Mouse (Mus musculus) brain, embryonic 14.5 days (tissue): ENCODE results near the gene Diaph2.

Source experiments
- CTCF ChIP-seq: fragments of 200-500 bp; IDR thresholded peaks from 2 replicates; pipeline ENCODE4 v1.5.1; 2012; ENCODE audit warnings: inconsistent platforms, mild to moderate bottlenecking, moderate library complexity, borderline replicate concordance; ENCODE audit not compliant: insufficient read depth, insufficient read length; ENCODE audit errors: extremely low read depth
- POLR2A ChIP-seq: fragments of 200-500 bp; IDR thresholded peaks from 2 replicates; pipeline ENCODE4 v1.6.1; 2012; ENCODE audit warnings: mild to moderate bottlenecking, inconsistent platforms, borderline replicate concordance; ENCODE audit not compliant: poor library complexity, insufficient read depth, insufficient read length, severe bottlenecking; ENCODE audit errors: extremely low read depth

- TF ChIP-seq CTCF (no peak), POLR2A (no peak)
Measured at GRCm38 (mm10) chrX:130279144-130279543, 529.6 kb downstream of the Diaph2 start.
